Mouse (Mus musculus) cerebellum, adult 11 months (tissue): ENCODE measurements around the gene Golm1.
A peak's percentile ranks its signal among the peaks of the same experiment; 100 is the strongest.
"Not testable (repeated sequence)": the region's sequence is repeated elsewhere in the genome, so short reads cannot be mapped to it uniquely, and the experiment has no call there.

Experiments
- DNase-seq: peaks from one replicate; pipeline ENCODE4 v3.0.0; 2022

The Golm1 gene

GRCm38 (mm10) chr13:59642818-59643217, 32.8 kb downstream of the Golm1 start:
- DNase-seq, result no peak

- DNase-seq, result peak; percentile 87
Observed at GRCm38 (mm10) chr13:59640178-59640440, 35.5 kb downstream of the Golm1 start.

GRCm38 (mm10) chr13:59639368-59640177, 36.0 kb downstream of the Golm1 start:
- peak; percentile 75 for DNase-seq

- DNase-seq, result no peak
Observed at GRCm38 (mm10) chr13:59637800-59638199, 37.8 kb downstream of the Golm1 start.

- DNase-seq, result no peak
Observed at GRCm38 (mm10) chr13:59634637-59635036, 41.0 kb downstream of the Golm1 start.

GRCm38 (mm10) chr13:59626739-59627138, 48.9 kb downstream of the Golm1 start:
- DNase-seq, result no peak

GRCm38 (mm10) chr13:59624903-59625302, 50.7 kb downstream of the Golm1 start:
- no peak for DNase-seq

- DNase-seq, result no peak
Observed at GRCm38 (mm10) chr13:59624389-59624788, 51.2 kb downstream of the Golm1 start.

GRCm38 (mm10) chr13:59621643-59622489, 53.7 kb downstream of the Golm1 start:
- no peak for DNase-seq

- DNase-seq, result no peak
Observed at GRCm38 (mm10) chr13:59618463-59618862, 57.1 kb downstream of the Golm1 start.

GRCm38 (mm10) chr13:59615554-59615953, 60.1 kb downstream of the Golm1 start:
- no peak for DNase-seq

- DNase-seq, result no peak
Observed at GRCm38 (mm10) chr13:59615152-59615551, 60.5 kb downstream of the Golm1 start.

GRCm38 (mm10) chr13:59613868-59614267, 61.7 kb downstream of the Golm1 start:
- DNase-seq, result no peak

- no peak for DNase-seq
Observed at GRCm38 (mm10) chr13:59610437-59610836, 65.2 kb downstream of the Golm1 start.

GRCm38 (mm10) chr13:59609885-59610284, 65.7 kb downstream of the Golm1 start:
- no peak for DNase-seq

GRCm38 (mm10) chr13:59605221-59605922, 70.2 kb downstream of the Golm1 start:
- DNase-seq, result no peak

GRCm38 (mm10) chr13:59604511-59604910, 71.1 kb downstream of the Golm1 start:
- no peak for DNase-seq

GRCm38 (mm10) chr13:59603096-59603495, 72.5 kb downstream of the Golm1 start:
- DNase-seq, result no peak

GRCm38 (mm10) chr13:59592630-59593029, 83.0 kb downstream of the Golm1 start:
- DNase-seq, result no peak

- not testable (repeated sequence) for DNase-seq
Observed at GRCm38 (mm10) chr13:59592058-59592457, 83.6 kb downstream of the Golm1 start.

GRCm38 (mm10) chr13:59590691-59591090, 84.9 kb downstream of the Golm1 start:
- no peak for DNase-seq

- DNase-seq, result no peak
Observed at GRCm38 (mm10) chr13:59589672-59590071, 85.9 kb downstream of the Golm1 start.

GRCm38 (mm10) chr13:59587201-59587600, 88.4 kb downstream of the Golm1 start:
- DNase-seq, result no peak

GRCm38 (mm10) chr13:59585648-59586005, 90.0 kb downstream of the Golm1 start:
- DNase-seq, result peak; percentile 51
